Mouse (Mus musculus) liver, embryonic 18 days (tissue): ENCODE measurements around the gene Ifna1. TPM values are rescaled to one million over a fixed set of nuclear protein-coding genes. Genes with fewer than 3 reads are reported as not detected.

ENCODE experiments used
- polyA plus RNA-seq: library from polyadenylated mRNA; depleted of rRNA; stranded (reverse); fragments of >200 nt; gene quantifications from 2 replicates; pipeline ENCODE4 v1.2.3, GENCODE M21; 2012; rRNA removed

Gene Ifna1
- polyA plus RNA-seq, result not detected in 2 replicates

GRCm38 (mm10) chr4:88849698-88850097 is at the start of gene Ifna1:
Gene Ifna1, plus strand, starts transcription at chr4:88850087.

GRCm38 (mm10) chr4:88802954-88803353 is 46.9 kb upstream of the Ifna1 start, which contains the start of gene Gm13287:
Gene Gm13287, plus strand, starts transcription at chr4:88803254.

GRCm38 (mm10) chr4:88805231-88805630 is 44.7 kb upstream of the Ifna1 start, which contains the start of gene Gm13288:
Gene Gm13288, plus strand, starts transcription at chr4:88805531.

GRCm38 (mm10) chr4:88815928-88816327 is 34.0 kb upstream of the Ifna1 start, which contains the start of gene Ifna7:
Gene Ifna7, plus strand, starts transcription at chr4:88816228.

DNA sequence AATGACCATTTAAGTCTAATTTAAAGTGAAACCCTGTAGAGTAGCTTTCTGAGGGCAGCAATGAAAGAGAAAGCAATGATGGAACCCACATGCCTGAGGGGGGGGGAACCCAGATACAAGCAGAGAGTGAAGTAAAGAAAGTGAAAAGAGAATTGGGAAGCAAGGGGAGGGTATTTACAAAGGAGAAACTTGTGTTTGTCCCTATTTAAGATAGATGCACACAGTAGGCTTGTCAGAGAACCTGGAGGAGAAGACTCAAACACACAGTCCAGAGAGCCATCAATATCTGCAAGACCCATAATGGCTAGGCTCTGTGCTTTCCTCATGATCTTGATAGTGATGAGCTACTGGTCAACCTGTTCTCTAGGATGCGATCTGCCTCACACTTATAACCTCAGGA is 30.2 kb upstream of the Ifna1 start, which contains the start of gene Ifna11:
Gene Ifna11 (plus strand): TSS at position 301 of the 400 bp plus-strand sequence.

DNA sequence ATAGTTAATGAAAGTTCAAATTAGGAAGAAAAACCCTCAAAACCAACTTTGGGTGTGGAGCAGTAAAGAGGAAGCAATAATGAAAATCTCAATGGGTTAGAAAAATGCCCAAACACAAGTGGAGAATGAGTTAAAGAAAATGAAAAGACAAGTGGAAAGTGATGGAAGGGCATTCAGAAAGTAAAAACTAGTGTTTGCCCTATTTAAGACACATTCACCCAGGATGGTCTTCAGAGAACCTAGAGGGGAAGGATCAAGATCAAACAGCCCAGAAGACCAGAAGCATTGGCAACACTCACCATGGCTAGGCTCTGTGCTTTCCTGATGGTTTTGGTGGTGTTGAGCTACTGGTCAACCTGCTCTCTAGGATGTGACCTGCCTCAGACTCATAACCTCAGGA is 22.8 kb upstream of the Ifna1 start, which contains the start of gene Ifna6:
Gene Ifna6 (plus strand): TSS at position 301 of the 400 bp plus-strand sequence.

GRCm38 (mm10) chr4:88835225-88835624 is 14.7 kb upstream of the Ifna1 start, which contains the start of gene Ifna5:
Gene Ifna5, plus strand, starts transcription at chr4:88835525.

DNA sequence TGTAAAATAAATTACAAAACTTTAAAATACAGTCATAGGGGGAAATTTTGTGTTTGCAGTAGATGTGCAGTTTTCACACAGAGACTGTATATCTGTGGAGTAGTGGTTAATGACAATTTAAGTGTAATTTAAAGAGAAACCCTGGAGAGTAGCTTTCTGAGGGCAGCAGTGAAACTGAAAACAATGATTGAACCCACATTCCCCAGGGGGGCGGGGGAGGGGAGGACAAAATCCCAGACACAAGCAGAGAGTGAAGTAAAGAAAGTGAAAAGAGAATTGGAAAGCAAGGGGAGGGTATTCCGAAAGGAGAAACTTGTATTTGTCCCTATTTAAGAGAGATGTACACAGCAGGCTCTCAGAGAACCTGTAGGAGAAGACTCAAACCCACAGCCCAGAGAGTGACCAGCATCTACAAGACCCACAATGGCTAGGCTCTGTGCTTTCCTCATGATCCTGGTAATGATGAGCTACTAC is 8.4 kb upstream of the Ifna1 start, which contains the start of gene Ifna4:
Gene Ifna4 (plus strand): TSS at position 424 of the 474 bp plus-strand sequence.

GRCm38 (mm10) chr4:88880101-88880500 is 30.2 kb downstream of the Ifna1 start, which contains the start of gene Ifne:
Gene Ifne, minus strand, starts transcription at chr4:88880201.

Other genes starting within 250 kb of the Ifna1 start
- not detected in 2 replicates for gene Ifna12, start 246.7 kb upstream of the Ifna1 start, polyA plus RNA-seq
- gene C87499, start 215.7 kb upstream of the Ifna1 start, polyA plus RNA-seq, result not detected in 2 replicates
- not detected in 2 replicates for gene Ifna13, start 205.6 kb upstream of the Ifna1 start, polyA plus RNA-seq
- not detected in 2 replicates for gene Ifna16, start 173.2 kb upstream of the Ifna1 start, polyA plus RNA-seq
- gene Ifna2, start 166.2 kb upstream of the Ifna1 start, polyA plus RNA-seq, result not detected in 2 replicates
- gene Ifnab, start 158.7 kb upstream of the Ifna1 start, polyA plus RNA-seq, result not detected in 2 replicates
- 0.03 and 0.05 TPM in 2 replicates for gene Gm26566, start 128.3 kb upstream of the Ifna1 start, polyA plus RNA-seq
- gene Klhl9, start 127.6 kb upstream of the Ifna1 start, polyA plus RNA-seq, result 9.8 and 10.8 TPM in 2 replicates
- not detected in 2 replicates for gene Gm13271, start 95.2 kb upstream of the Ifna1 start, polyA plus RNA-seq
- 0.04 TPM in 1 of 2 replicates, not detected in the other for gene Gm13283, start 90.0 kb upstream of the Ifna1 start, polyA plus RNA-seq
- not detected in 2 replicates for gene Gm13290, start 76.3 kb upstream of the Ifna1 start, polyA plus RNA-seq
- gene Gm13289, start 73.2 kb upstream of the Ifna1 start, polyA plus RNA-seq, result not detected in 2 replicates
- not detected in 2 replicates for gene Gm13272, start 70.2 kb upstream of the Ifna1 start, polyA plus RNA-seq
- gene Ifnz, start 68.0 kb upstream of the Ifna1 start, polyA plus RNA-seq, result 0.02 and 0.04 TPM in 2 replicates
- gene Gm13276, start 64.4 kb upstream of the Ifna1 start, polyA plus RNA-seq, result not detected in 2 replicates
- not detected in 2 replicates for gene Gm13277, start 61.5 kb upstream of the Ifna1 start, polyA plus RNA-seq
- gene Gm13278, start 58.5 kb upstream of the Ifna1 start, polyA plus RNA-seq, result not detected in 2 replicates
- gene Gm13275, start 55.6 kb upstream of the Ifna1 start, polyA plus RNA-seq, result not detected in 2 replicates
- gene Gm13279, start 52.7 kb upstream of the Ifna1 start, polyA plus RNA-seq, result not detected in 2 replicates
- not detected in 2 replicates for gene Gm13285, start 50.4 kb upstream of the Ifna1 start, polyA plus RNA-seq
- not detected in 2 replicates for gene Gm13287, start 46.8 kb upstream of the Ifna1 start, polyA plus RNA-seq
- 0.02 TPM in 1 of 2 replicates, not detected in the other for gene Gm13288, start 44.6 kb upstream of the Ifna1 start, polyA plus RNA-seq
- gene Ifna7, start 33.9 kb upstream of the Ifna1 start, polyA plus RNA-seq, result not detected in 2 replicates
- not detected in 2 replicates for gene Ifna11, start 30.1 kb upstream of the Ifna1 start, polyA plus RNA-seq
- gene Ifna6, start 22.7 kb upstream of the Ifna1 start, polyA plus RNA-seq, result not detected in 2 replicates
- gene Ifna5, start 14.6 kb upstream of the Ifna1 start, polyA plus RNA-seq, result not detected in 2 replicates
- not detected in 2 replicates for gene Ifna4, start 8.2 kb upstream of the Ifna1 start, polyA plus RNA-seq
- not detected in 2 replicates for gene Ifne, start 30.1 kb downstream of the Ifna1 start, polyA plus RNA-seq